8 mouse cellular contexts compared by ENCODE assay signal in the genomic region with DNA sequence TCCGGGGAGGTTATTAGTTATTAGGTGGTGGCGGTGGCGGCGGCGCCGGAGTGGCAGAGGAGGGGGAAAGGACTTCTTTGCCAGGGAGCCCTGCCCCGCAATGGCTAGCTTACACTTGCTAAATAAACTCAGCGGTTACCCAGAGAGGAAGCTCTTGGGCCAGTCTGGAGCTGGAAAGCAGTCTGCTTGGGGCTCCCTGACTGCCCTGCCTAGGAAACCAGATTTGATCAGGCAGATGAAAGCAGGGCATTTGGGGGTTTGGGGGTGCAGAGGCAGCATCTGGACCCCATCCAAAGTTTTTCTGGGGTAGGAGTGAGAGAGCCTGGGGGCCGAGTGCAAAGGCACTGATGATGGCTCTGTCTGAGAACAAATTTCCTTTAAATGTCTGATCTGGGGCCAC. TPM values are rescaled to one million over a fixed set of nuclear protein-coding genes. Genes with fewer than 3 reads are reported as not detected.
DNase-seq lines count a peak whose midpoint lies in the region; ATAC-seq lines count a peak whose summit lies in the region.

No protein-coding gene starts in this region.

- peak; percentile 10 for DNase-seq in right cerebral cortex, postnatal 14 days
- DNase-seq in right cerebral cortex, postnatal 10 days (ENCODE audit: low spot score in 2 of 2), result no peak
- DNase-seq in forebrain, embryonic 14.5 days (ENCODE audit: low spot score), result no peak
- no peak for DNase-seq in ovary, adult 18-20 months (ENCODE audit: low spot score)
- no peak for DNase-seq in cerebellum, adult 11-12 months
- DNase-seq in embryo, embryonic 10.5 days (ENCODE audit: low spot score), result no peak

- H3K4me1 ChIP-seq in forebrain, embryonic 14.5 days (ENCODE audit: control insufficient read depth, insufficient read depth, low read length), result peaks cover 8% of the 10 kb centered on the region; the same call in 1 of the 2 replicates
- H3K4me1 ChIP-seq in limb, embryonic 13.5 days, result peaks cover 34% of the 10 kb centered on the region
- peaks cover 10% of the 10 kb centered on the region for H3K4me1 ChIP-seq in neural tube, embryonic 15.5 days

- H3K9ac ChIP-seq in forebrain, embryonic 14.5 days (ENCODE audit: low read length), result peak overlapping the region; percentile 41
- peak overlapping the region; percentile 69 for H3K9ac ChIP-seq in limb, embryonic 13.5 days
- H3K9ac ChIP-seq in neural tube, embryonic 15.5 days (replicated peaks), result peak overlapping the region; percentile 11

- no peaks in the 10 kb centered on the region for H3K36me3 ChIP-seq in forebrain, embryonic 14.5 days (ENCODE audit: control insufficient read depth, insufficient read depth, low read length)
- H3K36me3 ChIP-seq in limb, embryonic 13.5 days, result no peaks in the 10 kb centered on the region
- no peaks in the 10 kb centered on the region for H3K36me3 ChIP-seq in neural tube, embryonic 15.5 days

- H3K27me3 ChIP-seq in forebrain, embryonic 14.5 days (replicated peaks; ENCODE audit: control insufficient read depth, insufficient read depth, low read length), result peaks cover 14% of the 10 kb centered on the region
- peaks cover 30% of the 10 kb centered on the region for H3K27me3 ChIP-seq in limb, embryonic 13.5 days
- peaks cover 24% of the 10 kb centered on the region for H3K27me3 ChIP-seq in neural tube, embryonic 15.5 days (replicated peaks)

- 4% methylated on average over 9 of the region's 9 CpGs for WGBS in forebrain, embryonic 14.5 days
- WGBS in limb, embryonic 13.5 days, result 1% methylated on average over 9 of the region's 9 CpGs
- WGBS in neural tube, embryonic 15.5 days, result 2% methylated on average over 9 of the region's 9 CpGs

- H3K9me3 ChIP-seq in forebrain, embryonic 14.5 days (replicated peaks; ENCODE audit: control insufficient read depth, low read length), result no peaks in the 10 kb centered on the region
- no peaks in the 10 kb centered on the region for H3K9me3 ChIP-seq in limb, embryonic 13.5 days
- H3K9me3 ChIP-seq in neural tube, embryonic 15.5 days (replicated peaks), result no peaks in the 10 kb centered on the region

- H3K4me3 ChIP-seq in forebrain, embryonic 14.5 days (ENCODE audit: low read depth, low read length), result peak overlapping the region; percentile 28
- H3K4me3 ChIP-seq in limb, embryonic 13.5 days, result peak overlapping the region; percentile 51
- H3K4me3 ChIP-seq in neural tube, embryonic 15.5 days (replicated peaks), result peak overlapping the region; percentile 38

- H3K4me2 ChIP-seq in forebrain, embryonic 14.5 days (ENCODE audit: low read length), result peak overlapping the region; percentile 59
- peak overlapping the region; percentile 75 for H3K4me2 ChIP-seq in limb, embryonic 13.5 days (replicated peaks)
- peak overlapping the region; percentile 62 for H3K4me2 ChIP-seq in neural tube, embryonic 15.5 days

- H3K27ac ChIP-seq in forebrain, embryonic 14.5 days (ENCODE audit: low read depth, low read length), result no peak overlapping the region
- peak overlapping the region; percentile 33; the same call in 1 of the 2 replicates for H3K27ac ChIP-seq in limb, embryonic 13.5 days
- H3K27ac ChIP-seq in neural tube, embryonic 15.5 days (replicated peaks), result no peak overlapping the region

- peak; percentile 1; the same call in 1 of the 2 replicates for ATAC-seq in forebrain, embryonic 14.5 days
- ATAC-seq in limb, embryonic 13.5 days (ENCODE audit: low FRiP score, low read depth), result no peak
- 0 out of 2 replicates have a peak, but pooled peaks have one; percentile 21 for ATAC-seq in neural tube, embryonic 15.5 days (ENCODE audit: low FRiP score)

RNA-seq across cellular contexts. Expression of a gene that starts 6.1 kb away (rescaled TPM):
- polyA plus RNA-seq in forebrain, embryonic 14.5 days (2014; fragmentation: Nextera tagmentation; extraction: Ambion mirVana), result 1.1 and 2.0 TPM in 2 replicates
- 13.8 and 15.8 TPM in 2 replicates for polyA plus RNA-seq in limb, embryonic 13.5 days (2015; fragmentation: Nextera tagmentation; extraction: Ambion mirVana)
- 2.5 and 4.7 TPM in 2 replicates for polyA plus RNA-seq in neural tube, embryonic 15.5 days (2015; fragmentation: Nextera tagmentation; extraction: Ambion mirVana)

Comparison
In these comparisons a context has a peak if more than half of its experiments do, and no peak if none do; other contexts are left out.
1. H3K9ac ChIP-seq: peak in every context shown above with its lines; median percentile 69 in limb, embryonic 13.5 days; 41 in forebrain, embryonic 14.5 days; 11 in neural tube, embryonic 15.5 days.